Mouse (Mus musculus) adrenal gland, postnatal 14 days (tissue): ENCODE data around the gene Lypd3. TPM values are rescaled to one million over a fixed set of nuclear protein-coding genes. Genes with fewer than 3 reads are reported as not detected.

Source experiments
- DNase-seq: peaks from one replicate; pipeline ENCODE4 v3.0.0; 2021; ENCODE audit warnings: mixed read lengths
- long read RNA-seq, 2 experiments: library from polyadenylated mRNA; stranded (forward); transcript quantifications; one replicate each; pipeline ENCODE4 v2.0.0; 2021
- total RNA-seq: library from RNA; stranded (reverse); gene quantifications from 2 replicates; pipeline ENCODE4 v1.2.3, GENCODE M21; 2021

Lypd3 gene
- 0.38 and 0.59 TPM in 2 replicates for total RNA-seq
- long read RNA-seq, experiment 1, partial matches to known transcripts = 0 of 1 reads
- long read RNA-seq, experiment 1, other reads (novel, unspliced or antisense) = 0 of 1 reads
- long read RNA-seq, experiment 2 = 0 reads

DNA sequence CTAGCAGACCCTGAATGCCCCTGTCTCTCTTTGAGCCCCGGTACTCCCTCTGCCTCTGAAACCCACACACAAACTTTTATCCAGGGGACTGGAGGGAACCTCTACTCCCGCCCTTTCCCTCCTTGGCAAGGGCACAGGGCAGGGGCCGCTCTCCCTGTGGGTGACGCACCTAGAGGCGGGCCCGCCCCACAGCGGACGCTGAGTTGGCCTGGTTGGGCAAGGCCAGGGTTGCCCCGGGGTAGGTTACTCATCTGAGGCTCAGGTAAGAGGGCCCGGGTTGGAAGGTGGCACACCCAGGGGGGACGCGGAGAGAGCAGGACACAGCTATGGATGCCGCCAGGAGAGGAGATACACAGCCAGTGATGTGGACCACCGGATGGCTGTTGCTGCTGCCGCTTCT lies at the start of gene Lypd3:
Gene Lypd3 (plus strand): TSS at position 287 of the 400 bp plus-strand sequence.
- no peak for DNase-seq

DNA sequence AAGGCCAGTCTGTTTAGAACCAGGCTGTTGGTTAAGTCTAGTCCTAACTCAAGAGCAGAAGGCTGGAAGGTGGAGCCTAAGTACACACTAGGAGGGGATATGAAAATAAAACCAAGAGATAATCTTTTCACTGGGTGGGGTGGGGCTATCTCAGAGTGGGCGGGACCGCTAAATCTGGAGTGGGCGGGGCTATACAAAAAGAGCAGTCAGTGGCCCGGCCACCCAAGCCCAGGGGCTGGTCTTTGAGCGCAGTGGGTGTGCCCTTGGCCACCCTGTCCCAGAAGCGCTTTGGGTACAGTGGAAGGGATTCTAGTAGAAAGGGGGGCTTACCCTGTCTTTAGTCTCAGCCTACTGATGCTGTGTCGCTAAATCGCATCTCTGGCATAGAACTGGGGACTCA lies 49.5 kb upstream of the Lypd3 start:
- DNase-seq = no peak

DNA sequence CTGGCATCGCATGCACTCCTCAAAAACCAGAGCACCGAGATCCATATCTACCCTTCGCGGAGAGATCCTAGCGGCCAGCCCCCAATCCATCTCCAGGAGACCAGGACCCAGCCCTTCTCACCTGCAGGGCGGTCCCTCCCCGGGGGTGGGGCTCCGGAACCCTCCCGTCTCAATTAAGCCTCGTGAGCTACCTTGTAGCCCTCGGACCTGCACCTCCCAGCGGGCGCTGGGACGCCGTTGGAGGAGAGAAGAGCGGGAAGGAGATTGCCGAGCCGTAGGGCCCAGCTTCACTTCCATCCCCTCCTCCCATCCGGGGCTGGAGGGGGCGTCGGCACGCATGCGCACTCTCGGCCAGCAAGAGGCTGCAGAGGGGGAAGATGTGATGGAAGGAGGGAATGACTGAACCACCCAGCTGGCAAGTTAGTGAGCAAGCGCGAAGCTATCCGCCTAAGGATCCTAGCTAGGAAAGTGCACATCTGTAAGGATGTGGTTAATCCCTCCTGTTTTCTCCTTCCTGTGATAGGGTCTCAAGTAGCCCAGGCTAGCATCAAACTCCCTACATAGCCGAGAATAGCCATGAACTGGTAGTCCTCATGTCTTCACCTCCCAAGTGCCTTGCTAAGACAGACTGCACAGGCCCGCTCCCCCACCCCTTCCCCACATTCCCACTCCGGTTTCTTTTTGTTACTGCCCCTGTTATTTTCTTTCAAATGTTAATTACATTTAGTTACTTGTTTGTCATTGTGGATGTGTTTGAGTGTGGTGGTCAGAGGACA lies 48.8 kb upstream of the Lypd3 start, which contains the start of the genes Ethe1 and Zfp575:
Gene Ethe1 (plus strand): TSS at position 214 of the 776 bp plus-strand sequence.
Gene Zfp575 (minus strand): TSS at position 312 of the 776 bp plus-strand sequence.
- peak; percentile 60 for DNase-seq

DNA sequence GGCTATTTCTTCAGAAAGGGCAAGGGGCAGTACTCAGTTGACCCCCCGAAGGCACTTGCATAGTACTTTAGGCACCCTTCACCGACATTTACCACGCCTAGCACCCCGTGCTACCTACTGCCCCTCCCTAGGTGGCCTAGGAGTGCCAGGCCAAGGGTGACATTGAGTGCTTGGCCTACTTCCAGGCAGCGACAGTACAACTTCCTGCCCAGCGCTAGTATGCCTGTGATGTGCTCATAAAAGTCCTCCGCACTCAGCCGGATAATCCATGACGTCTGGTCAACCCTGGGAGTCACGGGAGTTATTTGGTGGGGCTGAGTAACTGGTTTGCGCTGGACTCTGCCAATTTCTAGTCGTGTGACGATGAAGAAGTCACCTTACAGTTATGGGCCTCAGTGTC lies 48.0 kb upstream of the Lypd3 start:
- peak; percentile 83 for DNase-seq

DNA sequence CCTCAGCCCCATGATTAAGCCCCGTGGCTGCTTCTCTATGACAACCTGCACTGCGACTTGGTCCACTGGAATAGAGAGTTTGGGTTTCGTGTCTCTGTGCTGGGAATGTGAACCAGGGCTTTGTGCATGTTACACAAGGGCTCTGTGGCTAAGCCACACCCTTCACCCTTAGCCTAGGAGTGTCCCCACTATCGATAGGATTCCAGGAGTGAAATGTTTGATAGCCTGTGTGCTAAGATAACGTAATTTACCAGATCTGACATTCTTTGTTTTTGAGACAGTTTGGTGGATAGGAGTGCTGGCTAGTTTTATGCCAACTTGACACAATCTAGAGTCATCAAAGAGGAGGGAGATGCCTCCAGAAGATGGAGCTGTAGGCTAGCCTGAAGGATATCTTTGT lies 44.6 kb upstream of the Lypd3 start:
- DNase-seq = no peak

DNA sequence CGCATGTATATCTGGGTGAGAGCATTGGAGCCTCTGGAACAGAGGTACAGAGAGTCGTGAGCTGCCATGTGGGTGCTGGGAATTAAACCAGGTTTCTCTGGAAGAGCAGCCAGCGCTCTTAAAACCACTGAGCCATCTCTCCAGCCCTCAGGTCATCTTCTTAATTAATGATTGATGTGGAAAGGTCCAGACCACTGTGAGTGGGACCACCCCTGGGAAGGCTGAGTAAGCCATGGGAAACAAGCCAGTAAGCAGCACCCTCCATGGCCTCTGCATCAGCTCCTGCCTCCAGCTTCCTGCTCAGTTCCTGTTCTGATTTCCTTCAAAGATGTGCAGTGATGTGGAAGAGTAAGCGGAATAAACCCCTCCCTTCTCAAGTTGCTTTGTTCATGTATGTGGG lies 44.2 kb upstream of the Lypd3 start:
- no peak for DNase-seq

DNA sequence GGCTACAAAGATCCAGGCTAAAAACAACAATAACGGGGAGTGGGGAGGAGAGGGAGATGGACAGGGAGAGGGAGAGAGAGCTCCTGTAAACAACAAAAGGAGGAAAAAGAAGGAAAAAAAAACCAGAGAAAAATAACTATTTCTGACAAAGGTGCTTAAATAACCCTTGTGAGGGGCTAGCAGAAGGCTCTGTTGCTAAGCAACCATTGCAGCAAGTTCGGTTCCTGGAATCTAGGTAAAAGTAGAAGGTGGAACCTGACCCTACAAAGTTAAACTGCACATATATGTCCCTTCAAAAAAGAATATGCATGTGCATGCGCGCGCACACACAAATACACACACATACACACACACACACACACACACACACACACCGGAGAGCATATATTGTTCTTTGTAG lies 43.6 kb upstream of the Lypd3 start:
- no peak for DNase-seq

DNA sequence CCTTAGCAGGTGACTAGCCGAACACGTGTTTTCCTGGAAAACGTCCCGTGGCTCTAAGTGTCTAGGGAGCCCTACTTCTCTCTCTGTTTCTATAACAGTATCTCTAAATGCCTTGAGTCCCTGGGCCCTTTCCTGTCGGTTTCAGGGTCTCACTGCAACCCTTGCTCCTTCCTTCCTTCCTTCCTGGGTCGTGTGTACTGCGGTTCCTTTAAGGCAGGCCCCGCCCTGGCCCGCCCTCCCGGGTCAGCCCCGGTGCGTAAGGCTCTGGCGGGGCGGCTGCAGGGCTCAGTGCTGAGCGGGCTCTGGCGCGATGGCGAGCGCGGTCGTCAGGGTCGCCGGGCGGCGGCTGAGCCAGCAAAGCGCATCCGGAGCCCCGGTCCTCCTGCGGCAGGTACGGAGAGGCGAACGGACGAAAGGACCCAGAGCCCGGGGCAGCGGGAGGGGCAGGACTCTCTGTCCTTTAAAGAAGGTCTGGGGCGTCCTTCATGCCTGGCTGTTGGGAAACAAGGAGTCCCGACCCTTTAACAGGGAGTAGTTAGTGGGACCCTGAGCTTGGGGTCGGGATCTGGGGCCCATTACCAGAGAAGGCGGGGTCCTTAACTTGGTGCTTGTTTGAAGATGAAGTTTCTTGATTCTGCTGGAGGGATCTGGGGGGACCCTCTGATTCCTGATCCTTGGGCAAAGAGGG lies 42.6 kb upstream of the Lypd3 start:
- DNase-seq = peak; percentile 87

DNA sequence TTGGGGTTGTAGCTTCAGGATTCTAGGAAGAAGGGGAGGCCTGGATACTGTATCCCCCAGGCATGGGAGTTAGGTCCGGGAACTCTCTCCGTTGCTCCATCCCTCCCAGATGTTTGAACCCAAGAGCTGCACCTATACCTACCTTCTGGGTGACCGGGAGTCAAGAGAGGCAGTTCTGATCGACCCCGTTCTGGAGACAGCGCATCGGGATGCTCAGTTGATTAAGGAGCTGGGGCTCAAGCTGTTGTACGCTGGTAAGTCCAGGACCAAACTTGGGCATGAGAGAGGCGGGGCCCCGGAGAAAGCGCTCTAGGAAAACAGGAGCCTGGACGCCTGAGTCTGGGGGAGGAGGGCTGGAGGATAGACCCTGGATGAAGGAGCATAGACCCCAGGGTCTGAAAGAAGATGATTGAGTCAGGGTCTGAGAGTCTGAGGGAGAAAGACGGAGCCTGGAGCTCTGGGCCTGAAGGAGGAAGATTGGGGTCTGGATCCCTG lies 42.0 kb upstream of the Lypd3 start:
- DNase-seq = no peak

DNA sequence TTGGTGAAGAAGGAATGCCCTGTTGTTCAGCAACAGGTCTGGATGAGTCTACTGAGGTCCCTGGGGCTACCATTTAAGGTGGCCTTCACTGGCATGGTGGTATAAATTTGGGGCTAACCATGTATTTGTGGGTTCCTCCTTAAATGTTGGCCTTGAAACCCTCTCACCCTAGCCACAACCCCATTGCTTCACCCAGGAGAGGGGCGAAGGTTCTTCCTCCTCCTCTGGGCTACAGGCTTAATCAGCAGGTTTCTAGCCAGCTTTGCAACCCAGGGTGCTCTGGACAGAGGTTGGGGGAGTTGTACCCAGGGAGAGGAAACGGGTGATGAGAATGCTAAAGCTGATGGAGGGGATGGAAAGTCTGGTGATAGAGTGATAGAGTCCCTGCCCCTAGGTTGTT lies 40.9 kb upstream of the Lypd3 start:
- DNase-seq = no peak

DNA sequence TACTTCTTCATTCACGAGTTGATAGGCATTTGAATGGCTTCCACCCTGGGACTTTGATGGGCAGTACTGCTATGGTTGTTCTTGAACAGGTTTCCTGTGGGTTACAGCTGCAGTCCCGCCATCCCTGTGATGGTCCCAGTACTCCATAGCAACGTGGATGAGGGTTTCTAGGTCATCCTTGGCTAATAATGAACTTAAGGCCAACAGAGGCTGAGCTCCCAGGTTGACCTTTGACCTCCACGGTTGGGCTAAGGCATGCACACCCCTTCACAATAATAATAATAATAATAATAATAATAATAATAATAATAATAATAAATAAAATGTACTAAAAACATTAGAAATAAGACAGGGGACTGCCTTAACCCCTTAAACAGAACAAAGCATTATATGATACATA lies 38.2 kb upstream of the Lypd3 start:
- DNase-seq = no peak

DNA sequence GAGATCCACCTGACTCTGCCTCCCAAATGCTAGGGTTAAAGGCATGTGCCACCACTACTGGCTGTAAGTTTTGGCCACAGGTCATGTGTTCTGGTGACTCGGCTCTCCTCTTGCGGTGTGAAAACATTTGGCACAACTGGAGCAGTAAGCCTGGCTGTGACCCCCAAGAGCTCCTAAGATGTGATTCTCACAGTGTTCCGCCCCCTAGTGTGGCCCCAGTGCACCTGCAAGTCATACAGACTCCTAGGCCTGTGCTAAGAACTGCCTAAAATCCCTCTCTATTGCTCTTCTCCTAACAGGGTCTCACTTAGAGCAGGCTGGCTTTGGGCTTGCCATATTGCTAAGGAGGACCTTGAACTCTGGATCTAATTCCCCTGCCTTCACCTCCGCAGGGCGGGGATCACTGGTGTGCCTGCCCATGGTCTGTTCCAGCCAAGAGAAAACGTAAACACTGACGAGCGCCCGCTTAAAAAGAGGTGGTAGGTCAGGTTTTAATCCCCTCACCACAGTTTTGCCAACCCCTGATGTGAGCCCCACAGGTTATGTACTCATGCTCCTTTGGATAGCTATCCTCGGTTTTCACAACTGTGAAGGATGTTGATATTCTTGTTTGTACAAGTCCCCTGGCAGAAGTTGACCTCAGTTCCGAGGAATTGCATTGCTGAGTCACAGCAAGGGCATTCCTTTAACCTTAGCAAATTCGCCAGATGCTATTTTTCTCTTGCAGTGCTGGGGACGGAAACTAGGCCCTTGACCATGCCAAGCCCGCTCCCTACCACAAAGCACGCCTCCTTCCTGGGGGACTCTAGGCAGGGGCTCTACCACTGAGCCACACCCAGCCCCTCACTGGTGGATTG lies 36.9 kb upstream of the Lypd3 start:
- peak; percentile 38 for DNase-seq

DNA sequence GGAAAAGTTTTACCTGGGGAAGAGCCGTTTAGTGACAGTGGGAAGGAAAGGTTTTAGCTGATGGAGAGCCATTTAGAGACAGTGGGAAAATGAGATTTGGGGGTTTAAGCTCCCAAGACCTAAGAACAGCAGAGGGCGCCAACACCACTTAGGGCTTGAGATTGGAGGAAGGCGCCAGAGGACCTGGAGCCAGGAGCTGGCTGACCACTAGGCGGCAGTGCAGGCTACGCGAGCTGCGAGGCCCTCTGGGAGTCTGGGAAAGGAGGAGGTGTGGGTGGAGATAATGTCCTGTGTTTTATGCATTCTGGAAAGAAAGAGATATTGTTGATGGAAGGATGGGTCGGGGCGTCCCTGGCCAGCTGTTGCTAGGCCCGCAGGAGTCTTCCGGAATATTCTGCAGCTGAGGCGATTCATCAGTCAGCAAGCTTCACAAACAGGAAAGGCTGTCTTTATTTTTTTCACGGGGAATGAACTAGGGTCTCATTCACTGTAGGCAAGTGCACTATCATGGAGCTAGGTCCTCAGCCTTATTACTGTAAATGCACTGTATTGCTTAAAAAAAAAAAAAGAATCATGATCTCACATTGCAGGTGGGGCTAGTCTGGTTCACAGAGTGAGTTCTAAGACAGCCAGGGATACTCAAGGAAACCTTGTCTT lies 35.3 kb upstream of the Lypd3 start:
- DNase-seq = peak; percentile 98

DNA sequence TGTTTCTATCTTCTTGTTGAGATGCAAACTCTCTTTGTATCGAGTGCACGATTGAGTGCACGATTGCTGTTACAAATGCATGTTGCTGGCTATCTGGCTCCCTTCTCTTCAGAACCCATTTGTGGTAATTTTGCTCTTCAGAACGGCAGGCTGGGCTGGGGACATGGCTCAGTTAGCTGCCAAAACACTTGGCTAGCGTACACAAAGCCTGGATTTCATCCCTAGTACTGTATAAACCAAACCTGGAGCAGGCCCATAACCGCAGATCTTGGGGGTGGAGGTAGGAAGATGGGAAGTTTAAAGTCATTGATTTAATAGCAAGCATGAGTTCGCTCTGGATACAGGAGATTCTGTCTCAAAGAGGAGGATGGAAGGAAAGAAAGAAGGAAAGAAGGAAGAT lies 30.8 kb upstream of the Lypd3 start:
- DNase-seq = no peak

DNA sequence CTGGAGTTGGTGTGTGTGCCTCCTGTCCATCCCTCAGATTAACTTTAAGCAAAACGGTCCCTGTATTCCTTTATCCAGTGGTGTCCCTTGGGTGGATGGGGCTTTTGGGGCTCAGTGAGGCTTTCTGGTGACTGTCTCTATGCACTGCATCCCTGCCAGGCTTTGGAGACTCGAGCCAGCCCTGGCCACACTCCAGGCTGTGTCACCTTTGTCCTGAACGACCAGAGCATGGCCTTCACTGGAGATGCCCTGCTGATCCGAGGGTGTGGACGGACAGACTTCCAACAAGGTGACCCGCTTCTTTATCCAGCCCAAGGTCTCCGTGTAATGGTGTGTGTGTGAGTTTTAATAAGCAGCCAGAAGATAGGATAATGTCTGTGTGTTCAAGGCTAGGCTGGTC lies 30.3 kb upstream of the Lypd3 start:
- no peak for DNase-seq

DNA sequence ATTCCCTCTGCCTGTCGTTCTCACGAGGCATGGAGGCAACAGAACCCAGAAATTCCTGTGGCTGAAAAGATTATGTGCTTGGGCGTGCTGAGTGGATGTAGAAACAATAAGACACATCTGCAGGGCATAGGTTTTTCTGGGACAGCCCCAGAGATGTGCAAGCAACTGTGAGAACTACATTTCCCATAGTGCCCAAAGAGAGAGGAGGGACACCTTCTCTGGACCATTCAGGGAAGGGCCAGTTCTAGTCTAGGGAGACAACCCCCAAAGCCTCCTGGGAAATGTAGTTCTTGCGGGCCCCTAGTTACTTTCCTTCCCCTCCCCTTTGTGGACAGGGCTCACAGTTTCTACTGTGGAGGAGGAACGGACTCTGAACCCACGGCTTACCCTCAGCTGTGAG lies 28.3 kb upstream of the Lypd3 start:
- peak; percentile 78 for DNase-seq

DNA sequence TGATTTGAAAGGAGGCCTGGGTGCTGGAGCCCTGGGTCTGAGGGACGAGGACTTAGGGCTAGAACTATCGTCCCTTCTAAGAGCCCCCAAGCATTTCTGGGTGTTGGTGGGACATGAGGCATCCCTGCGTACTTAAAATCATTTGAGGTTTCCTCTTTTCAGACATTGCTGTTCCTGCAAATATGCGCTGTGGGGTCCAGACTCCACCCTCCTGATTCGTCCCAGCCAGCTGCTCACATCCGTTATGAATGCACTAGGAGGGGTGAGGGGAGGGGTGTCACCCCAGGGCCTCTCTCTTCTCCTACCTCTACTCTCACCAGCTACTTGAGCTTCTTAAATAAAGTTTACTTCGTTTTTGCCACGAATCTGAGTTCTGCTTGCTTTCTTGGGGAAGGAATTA lies 27.8 kb upstream of the Lypd3 start:
- no peak for DNase-seq

DNA sequence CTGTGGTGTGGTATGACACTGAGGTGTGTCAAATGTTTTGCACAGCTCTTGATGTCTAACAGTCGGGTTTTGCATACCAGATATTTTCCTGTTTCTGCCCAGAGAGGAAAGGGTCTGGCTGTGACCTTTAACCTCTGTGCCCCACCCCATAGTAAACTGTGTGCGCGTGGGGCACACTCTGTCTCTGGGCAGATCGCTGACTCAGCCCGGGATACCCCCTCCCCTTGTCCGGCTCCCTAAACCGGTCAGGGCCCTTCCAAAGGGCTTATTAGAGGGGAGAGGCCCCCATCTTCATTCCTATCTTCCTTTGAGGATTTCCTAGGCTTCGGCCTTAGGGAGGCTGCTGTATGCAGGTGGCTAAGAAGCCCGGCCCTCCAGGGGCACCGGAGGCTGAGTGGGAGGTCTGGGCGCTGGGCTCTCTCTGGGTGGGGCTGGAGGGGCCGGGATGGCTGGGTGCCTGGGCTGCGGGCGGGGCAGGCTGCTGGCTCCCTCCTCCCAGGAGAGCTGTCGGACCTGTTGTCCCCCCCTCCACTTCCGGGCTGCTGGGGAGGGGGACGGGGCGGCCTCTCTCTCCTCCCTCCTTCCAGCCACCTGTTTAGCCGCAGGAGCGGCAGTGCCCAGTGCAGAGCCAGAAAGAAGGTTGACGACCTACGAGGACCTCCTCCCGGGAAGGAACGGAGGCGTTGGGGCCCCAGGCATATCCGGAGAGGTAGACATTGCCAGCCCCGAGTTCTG lies 26.0 kb upstream of the Lypd3 start, which contains the start of gene Phldb3:
Gene Phldb3 (plus strand): TSS at position 620 of the 735 bp plus-strand sequence.
- no peak for DNase-seq

DNA sequence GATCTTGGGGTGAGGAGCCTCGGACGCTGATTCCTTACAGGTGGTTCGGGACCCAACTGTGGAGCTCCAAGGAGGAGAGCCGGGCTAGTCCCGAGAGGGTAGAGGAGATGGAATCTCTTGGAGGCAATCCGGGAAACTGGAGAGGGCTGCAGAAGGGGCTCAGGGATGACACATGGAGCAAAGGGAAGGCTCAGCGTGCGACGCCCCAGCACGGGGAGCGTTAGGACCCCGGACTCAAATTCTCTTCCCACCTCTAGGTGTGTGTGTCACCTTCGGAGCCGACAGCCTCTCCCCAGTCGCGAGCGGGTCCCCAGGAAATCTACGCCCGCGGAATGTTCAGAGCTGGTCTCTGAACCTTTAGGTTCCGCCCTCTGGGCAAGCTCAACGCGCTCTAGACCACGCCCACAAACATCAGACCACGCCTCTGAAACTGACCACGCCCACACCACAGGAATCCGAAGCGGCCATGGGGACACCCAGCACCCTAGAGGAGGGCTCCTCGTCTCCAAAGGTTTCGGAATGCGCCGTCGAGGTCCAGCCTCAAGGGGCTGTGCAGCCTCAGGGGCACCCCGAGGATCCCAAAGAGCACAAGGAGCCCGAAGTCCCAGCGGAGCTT lies 25.4 kb upstream of the Lypd3 start:
- peak; percentile 95 for DNase-seq

DNA sequence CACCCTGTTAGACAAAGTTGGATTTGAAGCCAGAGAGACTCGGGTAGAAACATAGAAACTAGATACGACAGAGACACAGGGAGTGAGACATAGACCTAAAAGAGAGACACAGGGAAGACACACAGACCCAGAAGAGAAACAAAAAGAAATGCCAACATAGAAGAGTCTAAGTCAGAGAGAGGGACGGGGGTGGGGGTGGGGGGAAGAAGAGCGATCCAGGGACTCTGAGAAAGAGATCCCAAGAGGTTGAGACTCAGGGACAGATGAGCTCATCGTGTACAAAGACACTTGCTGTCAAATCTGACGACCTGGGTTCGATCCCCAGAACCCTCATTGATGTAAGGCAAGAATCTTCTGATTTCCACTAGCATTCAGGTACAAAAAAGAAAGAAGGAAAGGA lies 24.6 kb upstream of the Lypd3 start:
- no peak for DNase-seq
